Mouse (Mus musculus): Measurements from ENCODE around the gene Gm11639.
A peak's percentile ranks its signal among the peaks of the same experiment; 100 is the strongest.

- TF ChIP-seq CTCF (IDR thresholded peaks at IDR 0.05; ENCODE audit: low read depth) = peak; percentile 85
- TF ChIP-seq EP300 (IDR thresholded peaks at IDR 0.05; ENCODE audit: low read depth) = no peak
Observed at GRCm38 (mm10) chr11:105125735-105126519, 440.4 kb downstream of the Gm11639 start, which contains the start of gene Mettl2.

Measured in liver, postnatal 0 days (tissue).